Mouse (Mus musculus): ENCODE measurements around the gene Hist1h2bf. TPM values are rescaled to one million over a fixed set of nuclear protein-coding genes. Genes with fewer than 3 reads are reported as not detected.
A peak's percentile ranks its signal among the peaks of the same experiment; 100 is the strongest.

Hist1h2bf gene
- polyA plus RNA-seq, 2 experiments, result 3.4 to 15.9 TPM

DNA sequence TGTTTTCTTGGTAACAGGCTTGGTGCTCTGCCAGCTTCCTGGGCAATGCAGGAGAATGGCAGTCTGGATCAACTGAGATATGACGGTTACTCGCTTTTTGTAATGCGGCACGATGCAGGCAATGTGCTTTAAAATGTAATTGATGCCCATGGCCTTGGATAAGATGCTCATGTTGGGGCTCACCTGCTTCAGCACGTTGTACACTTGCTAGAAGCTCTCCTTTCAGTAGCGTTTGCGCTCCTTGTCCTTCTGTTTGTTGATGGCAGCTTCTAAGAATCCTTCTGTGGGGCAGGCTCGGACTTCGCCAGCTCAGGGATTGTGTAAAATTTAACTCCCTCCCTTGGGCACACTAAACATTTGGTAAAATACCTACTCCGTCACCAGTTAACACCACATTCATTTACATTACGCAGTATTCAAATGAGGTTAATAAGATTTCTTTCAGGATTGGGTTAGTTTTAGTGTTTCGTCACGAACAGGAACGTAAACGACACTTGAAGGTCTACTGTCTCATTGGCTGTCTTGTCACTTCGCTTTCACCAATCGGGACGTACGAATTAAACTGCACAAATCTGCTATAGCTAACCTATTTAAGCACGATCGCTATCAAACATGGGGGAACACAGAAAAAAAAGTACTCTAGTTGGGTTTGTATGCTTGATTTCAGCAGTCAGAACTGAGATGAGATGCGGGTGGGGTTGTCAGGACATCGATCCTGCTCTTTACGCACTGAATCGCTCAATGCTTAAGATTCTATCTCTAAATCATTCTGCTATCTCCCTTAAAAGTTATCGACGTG is 46.9 kb upstream of the Hist1h2bf start, which contains the start of gene Hist1h2be:
Gene Hist1h2be (minus strand): TSS at position 392 of the 799 bp plus-strand sequence.
- Histone ChIP-seq H3K27ac (peak within 1 kb of the TSS; percentile 99), H3K9ac (replicated peaks) (peak within 1 kb of the TSS; percentile 98), H3K4me1 (replicated peaks; ENCODE audit: control insufficient read depth in 2 of 2, insufficient read depth in 2 of 2, low read length in 1 of 2) (peaks cover 12 to 16% of the 10 kb centered on the region in 2 experiments), H3K4me3 (ENCODE audit: insufficient read depth in 1 of 2, low read depth in 2 of 2, low read length in 2 of 2) (peak within 1 kb of the TSS; percentile 71 to 90), H3K9me3 (ENCODE audit: control insufficient read depth, low read length) (no peaks in the 10 kb centered on the region), H3K36me3 (replicated peaks; ENCODE audit: control insufficient read depth, insufficient read depth, low read depth) (no peaks in the 10 kb centered on the region), H3K27me3 (ENCODE audit: control insufficient read depth, insufficient read depth, low read length) (peaks cover 3% of the 10 kb centered on the region), H3K4me2 (ENCODE audit: low read depth) (peak within 1 kb of the TSS; percentile 95)
- peak; percentile 90 to 96 (median 93) for DNase-seq (ENCODE audit: low read depth in 3 of 3, low spot score in 3 of 3)
- ATAC-seq (ENCODE audit: insufficient read depth), result peak; percentile 71
- WGBS (ENCODE audit: insufficient replicate concordance), result under 1% methylated on average over 27 of the region's 27 CpGs
- TF ChIP-seq EP300 (IDR thresholded peaks at IDR 0.05; ENCODE audit: low read depth), result peak; percentile 12; the same call in 1 of the 2 replicates
- no peak for TF ChIP-seq CTCF (IDR thresholded peaks at IDR 0.05; ENCODE audit: low read depth)

DNA sequence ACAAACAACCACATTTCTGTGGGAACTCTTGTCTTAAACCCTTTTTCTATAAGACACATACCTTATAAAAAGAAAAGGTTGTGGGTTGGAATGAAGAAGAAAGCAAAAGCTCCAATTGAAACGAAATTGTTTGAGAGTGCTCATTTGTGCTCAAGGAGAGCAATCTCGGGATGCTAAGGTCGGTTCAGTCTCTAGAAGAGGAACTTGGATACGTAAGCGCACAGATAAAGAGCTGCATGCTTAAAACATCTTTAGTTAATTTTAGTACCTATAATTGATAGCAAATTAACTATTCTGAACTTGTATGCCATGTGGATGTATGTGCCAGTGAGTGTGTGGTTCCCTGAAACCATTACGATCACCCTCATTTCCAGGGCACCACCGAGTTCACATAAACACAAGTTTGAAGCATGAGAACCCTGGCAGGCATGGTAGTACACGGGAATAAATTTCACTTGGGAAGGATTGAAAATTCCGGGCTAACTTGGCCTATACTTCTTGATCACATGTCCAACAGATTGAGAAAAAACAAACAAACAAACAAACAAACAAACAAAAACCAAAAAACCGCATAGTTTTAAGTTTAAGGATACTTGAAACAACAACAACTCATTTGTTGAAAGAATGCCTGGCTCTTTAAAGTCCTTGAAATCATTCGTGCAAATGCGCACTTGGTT is 46.2 kb upstream of the Hist1h2bf start:
- peak overlapping the region; percentile 71 to 90 for H3K4me3 ChIP-seq (ENCODE audit: insufficient read depth in 1 of 2, low read depth in 2 of 2, low read length in 2 of 2)
- ATAC-seq (ENCODE audit: insufficient read depth) (no peak), DNase-seq (ENCODE audit: low read depth in 3 of 3, low spot score in 3 of 3) (no peak)
- peak overlapping the region; percentile 95 for H3K4me2 ChIP-seq (ENCODE audit: low read depth)
- H3K27ac ChIP-seq, result peak overlapping the region; percentile 99
- peaks cover 12 to 16% of the 10 kb centered on the region in 2 experiments for H3K4me1 ChIP-seq (replicated peaks; ENCODE audit: control insufficient read depth in 2 of 2, insufficient read depth in 2 of 2, low read length in 1 of 2)
- peaks cover 2% of the 10 kb centered on the region for H3K27me3 ChIP-seq (ENCODE audit: control insufficient read depth, insufficient read depth, low read length)
- peak overlapping the region; percentile 98 for H3K9ac ChIP-seq (replicated peaks)
- TF ChIP-seq CTCF (IDR thresholded peaks at IDR 0.05; ENCODE audit: low read depth), result no peak
- TF ChIP-seq EP300 (IDR thresholded peaks at IDR 0.05; ENCODE audit: low read depth), result no peak
- no peaks in the 10 kb centered on the region for H3K36me3 ChIP-seq (replicated peaks; ENCODE audit: control insufficient read depth, insufficient read depth, low read depth)
- 23% methylated on average over 12 of the region's 12 CpGs for WGBS (ENCODE audit: insufficient replicate concordance)
- no peaks in the 10 kb centered on the region for H3K9me3 ChIP-seq (ENCODE audit: control insufficient read depth, low read length)

DNA sequence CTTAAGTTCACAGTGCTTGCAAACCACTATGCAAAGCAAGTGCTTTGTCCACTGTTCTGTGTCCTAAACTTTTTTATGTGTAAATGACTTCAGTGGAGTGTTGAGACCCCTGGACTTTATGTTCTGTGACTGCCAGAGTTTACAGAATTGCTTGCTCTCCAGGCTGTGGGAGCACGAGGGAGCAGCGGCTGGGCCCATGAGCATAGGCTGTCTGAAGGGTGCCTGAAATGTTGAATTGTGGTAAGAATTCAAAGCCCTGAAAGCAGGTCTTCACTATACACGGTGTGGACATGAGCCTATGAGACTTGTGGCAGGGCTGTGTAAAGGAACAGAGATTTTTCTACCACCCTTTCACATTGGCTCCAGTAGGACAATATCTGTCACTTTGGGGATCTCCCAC is 37.6 kb upstream of the Hist1h2bf start:
- 91% methylated on average over 3 of the region's 3 CpGs for WGBS (ENCODE audit: insufficient replicate concordance)
- no peak overlapping the region for H3K27ac ChIP-seq
- DNase-seq (ENCODE audit: low read depth in 3 of 3, low spot score in 3 of 3) (no peak), ATAC-seq (ENCODE audit: insufficient read depth) (no peak)
- H3K4me3 ChIP-seq (ENCODE audit: insufficient read depth in 1 of 2, low read depth in 2 of 2, low read length in 2 of 2), result no peak overlapping the region
- H3K36me3 ChIP-seq (replicated peaks; ENCODE audit: control insufficient read depth, insufficient read depth, low read depth), result no peaks in the 10 kb centered on the region
- no peak overlapping the region for H3K9ac ChIP-seq (replicated peaks)
- TF ChIP-seq CTCF (IDR thresholded peaks at IDR 0.05; ENCODE audit: low read depth), result no peak
- no peak for TF ChIP-seq EP300 (IDR thresholded peaks at IDR 0.05; ENCODE audit: low read depth)
- H3K4me1 ChIP-seq (replicated peaks; ENCODE audit: control insufficient read depth in 2 of 2, insufficient read depth in 2 of 2, low read length in 1 of 2), result peaks cover 21% of the 10 kb centered on the region in 2 experiments
- H3K27me3 ChIP-seq (ENCODE audit: control insufficient read depth, insufficient read depth, low read length), result no peaks in the 10 kb centered on the region
- no peaks in the 10 kb centered on the region for H3K9me3 ChIP-seq (ENCODE audit: control insufficient read depth, low read length)
- no peak overlapping the region for H3K4me2 ChIP-seq (ENCODE audit: low read depth)

DNA sequence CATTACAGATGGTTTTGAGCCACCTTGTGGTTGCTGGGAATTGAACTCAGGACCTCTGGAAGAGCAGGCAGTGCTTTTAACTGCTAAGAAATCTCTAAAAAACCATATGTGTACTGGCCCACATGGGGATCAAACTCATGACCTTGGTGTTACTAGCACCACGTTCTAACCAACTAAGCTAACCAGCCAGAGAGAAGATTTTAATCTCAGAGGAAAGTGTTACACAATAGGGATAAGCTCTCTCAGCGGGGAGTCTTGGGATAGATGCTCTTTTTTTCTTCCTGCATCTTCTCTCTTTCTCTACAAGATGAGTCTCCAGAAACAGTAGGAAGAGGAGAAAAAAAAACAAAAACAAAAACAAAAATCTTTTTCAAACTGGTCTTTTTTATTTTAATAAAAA is 36.4 kb upstream of the Hist1h2bf start:
- Histone ChIP-seq H3K4me1 (replicated peaks; ENCODE audit: control insufficient read depth in 2 of 2, insufficient read depth in 2 of 2, low read length in 1 of 2) (peaks cover 21% of the 10 kb centered on the region in 2 experiments), H3K9ac (replicated peaks) (no peak overlapping the region), H3K27ac (peak overlapping the region; percentile 94), H3K4me3 (ENCODE audit: insufficient read depth in 1 of 2, low read depth in 2 of 2, low read length in 2 of 2) (no peak overlapping the region), H3K4me2 (ENCODE audit: low read depth) (no peak overlapping the region), H3K9me3 (ENCODE audit: control insufficient read depth, low read length) (no peaks in the 10 kb centered on the region), H3K36me3 (replicated peaks; ENCODE audit: control insufficient read depth, insufficient read depth, low read depth) (no peaks in the 10 kb centered on the region), H3K27me3 (ENCODE audit: control insufficient read depth, insufficient read depth, low read length) (no peaks in the 10 kb centered on the region)
- WGBS (ENCODE audit: insufficient replicate concordance), result 47% methylated on average over 2 of the region's 2 CpGs
- TF ChIP-seq CTCF (IDR thresholded peaks at IDR 0.05; ENCODE audit: low read depth) (no peak), EP300 (IDR thresholded peaks at IDR 0.05; ENCODE audit: low read depth) (no peak)
- ATAC-seq (ENCODE audit: insufficient read depth), result no peak
- DNase-seq (ENCODE audit: low read depth in 3 of 3, low spot score in 3 of 3), result no peak

DNA sequence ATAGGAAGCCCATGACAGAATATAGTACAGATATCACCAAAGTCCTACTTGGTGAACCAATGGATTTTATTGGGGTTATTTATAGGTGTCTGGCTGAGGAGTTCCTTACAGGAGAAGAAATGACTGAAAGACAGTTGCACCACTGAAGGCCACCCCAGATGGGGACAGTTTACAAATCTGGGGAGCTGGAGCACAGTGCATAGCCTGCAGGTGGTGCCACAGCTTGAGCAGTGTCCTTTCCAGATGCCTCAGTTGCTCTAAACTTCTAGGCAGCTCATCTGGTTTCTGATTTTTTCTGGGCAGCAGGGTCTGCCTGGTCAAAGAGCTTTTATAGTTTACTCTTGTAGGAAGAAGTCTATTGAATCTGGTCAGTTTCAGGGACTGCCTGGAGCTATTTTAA is 35.8 kb upstream of the Hist1h2bf start:
- Histone ChIP-seq H3K4me1 (replicated peaks; ENCODE audit: control insufficient read depth in 2 of 2, insufficient read depth in 2 of 2, low read length in 1 of 2) (peaks cover 21 to 22% of the 10 kb centered on the region in 2 experiments), H3K4me2 (ENCODE audit: low read depth) (peak overlapping the region; percentile 50), H3K36me3 (replicated peaks; ENCODE audit: control insufficient read depth, insufficient read depth, low read depth) (no peaks in the 10 kb centered on the region), H3K9me3 (ENCODE audit: control insufficient read depth, low read length) (no peaks in the 10 kb centered on the region), H3K4me3 (ENCODE audit: insufficient read depth in 1 of 2, low read depth in 2 of 2, low read length in 2 of 2) (no peak overlapping the region), H3K27ac (peak overlapping the region; percentile 94), H3K27me3 (ENCODE audit: control insufficient read depth, insufficient read depth, low read length) (no peaks in the 10 kb centered on the region), H3K9ac (replicated peaks) (peak overlapping the region; percentile 67)
- no peak for TF ChIP-seq EP300 (IDR thresholded peaks at IDR 0.05; ENCODE audit: low read depth)
- peak; percentile 42 for TF ChIP-seq CTCF (IDR thresholded peaks at IDR 0.05; ENCODE audit: low read depth)
- DNase-seq (ENCODE audit: low read depth in 3 of 3, low spot score in 3 of 3), result no peak
- 0 out of 2 replicates have a peak, but pooled peaks have one; percentile 2 for ATAC-seq (ENCODE audit: insufficient read depth)

Measured in liver, embryonic 14.5 days (tissue).